Mouse (Mus musculus) embryonic fibroblast, embryonic 13.5 days (primary cell): Measurements from ENCODE around the gene Med11.

Experiments used
- CTCF ChIP-seq: IDR thresholded peaks from 2 replicates; pipeline ENCODE4 v1.5.1; 2011; ENCODE audit warnings: mild to moderate bottlenecking, control low read depth, low read length, moderate library complexity, borderline replicate concordance; ENCODE audit not compliant: insufficient read depth
- POLR2A ChIP-seq: IDR thresholded peaks from 2 replicates; pipeline ENCODE4 v1.6.1; 2011; ENCODE audit warnings: low read depth, mild to moderate bottlenecking, control low read depth, low read length, moderate library complexity

GRCm38 (mm10) chr11:70433569-70433943, 18.2 kb upstream of the Med11 start:
- TF ChIP-seq CTCF (no peak), POLR2A (no peak)
